Mouse (Mus musculus): Measurements from ENCODE around the gene E030025P04Rik. TPM values are rescaled to one million over a fixed set of nuclear protein-coding genes. Genes with fewer than 3 reads are reported as not detected.

The E030025P04Rik gene
- polyA plus RNA-seq, 1 experiment from 2014 or later = not detected

- Histone ChIP-seq H3K9me3 (replicated peaks; ENCODE audit: control insufficient read depth, low read length, poor library complexity, severe bottlenecking) (no peaks in the 10 kb centered on the region), H3K4me1 (ENCODE audit: control insufficient read depth, insufficient read depth, low read length) (peaks cover 21% of the 10 kb centered on the region), H3K36me3 (ENCODE audit: control insufficient read depth, insufficient read depth, low read length) (no peaks in the 10 kb centered on the region), H3K27ac (ENCODE audit: low read length) (peak overlapping the region; percentile 26), H3K4me3 (ENCODE audit: low read depth, low read length) (no peak overlapping the region), H3K27me3 (ENCODE audit: control insufficient read depth, insufficient read depth, low read depth, low read length) (no peaks in the 10 kb centered on the region), H3K4me2 (ENCODE audit: low read length) (no peak overlapping the region), H3K9ac (ENCODE audit: low read depth, low read length) (no peak overlapping the region)
- ATAC-seq = 0 out of 2 replicates have a peak, but pooled peaks have one; percentile 45
- WGBS = 26% methylated on average over 11 of the region's 11 CpGs
These were observed 36.5 kb downstream of the E030025P04Rik start for GRCm38 (mm10) chr11:109107518-109108205.

GRCm38 (mm10) chr11:109106751-109107150, 37.4 kb downstream of the E030025P04Rik start:
- Histone ChIP-seq H3K27ac (ENCODE audit: low read length) (no peak overlapping the region), H3K27me3 (ENCODE audit: control insufficient read depth, insufficient read depth, low read depth, low read length) (no peaks in the 10 kb centered on the region), H3K4me1 (ENCODE audit: control insufficient read depth, insufficient read depth, low read length) (peaks cover 21% of the 10 kb centered on the region), H3K9me3 (replicated peaks; ENCODE audit: control insufficient read depth, low read length, poor library complexity, severe bottlenecking) (no peaks in the 10 kb centered on the region), H3K4me3 (ENCODE audit: low read depth, low read length) (no peak overlapping the region), H3K36me3 (ENCODE audit: control insufficient read depth, insufficient read depth, low read length) (no peaks in the 10 kb centered on the region), H3K4me2 (ENCODE audit: low read length) (no peak overlapping the region), H3K9ac (ENCODE audit: low read depth, low read length) (no peak overlapping the region)
- peak; percentile 48; the same call in 1 of the 2 replicates for ATAC-seq
- 4% methylated on average over 8 of the region's 8 CpGs for WGBS

GRCm38 (mm10) chr11:109106181-109106580, 38.0 kb downstream of the E030025P04Rik start:
- ATAC-seq = no peak
- H3K4me1 ChIP-seq (ENCODE audit: control insufficient read depth, insufficient read depth, low read length) = peaks cover 21% of the 10 kb centered on the region
- H3K27ac ChIP-seq (ENCODE audit: low read length) = 0 out of 2 replicates have a peak overlapping the region, but pooled peaks have one; percentile 41
- H3K27me3 ChIP-seq (ENCODE audit: control insufficient read depth, insufficient read depth, low read depth, low read length) = no peaks in the 10 kb centered on the region
- H3K4me2 ChIP-seq (ENCODE audit: low read length) = no peak overlapping the region
- no peaks in the 10 kb centered on the region for H3K9me3 ChIP-seq (replicated peaks; ENCODE audit: control insufficient read depth, low read length, poor library complexity, severe bottlenecking)
- H3K9ac ChIP-seq (ENCODE audit: low read depth, low read length) = no peak overlapping the region
- WGBS = 35% methylated on average over 5 of the region's 5 CpGs
- no peak overlapping the region for H3K4me3 ChIP-seq (ENCODE audit: low read depth, low read length)
- H3K36me3 ChIP-seq (ENCODE audit: control insufficient read depth, insufficient read depth, low read length) = no peaks in the 10 kb centered on the region

DNA sequence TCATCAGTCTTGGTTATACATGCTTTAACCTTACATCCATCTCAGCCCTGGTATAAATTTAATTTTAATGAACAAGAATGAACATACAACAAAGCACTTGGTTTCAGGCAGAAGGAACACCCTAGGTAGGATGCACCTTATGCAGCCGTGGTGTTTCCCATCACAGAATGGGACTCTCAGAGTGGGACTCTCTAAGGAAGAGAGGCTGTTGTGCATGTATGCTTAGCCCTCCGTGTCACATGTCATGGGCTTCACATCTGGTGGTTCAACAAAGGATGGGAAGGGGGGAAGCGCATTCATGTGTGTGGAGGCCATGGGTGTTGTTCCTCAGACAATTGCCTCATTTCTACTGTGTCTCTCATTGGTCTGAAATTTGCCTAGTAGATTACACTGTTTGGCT, 40.8 kb downstream of the E030025P04Rik start:
- no peak overlapping the region for H3K9ac ChIP-seq (ENCODE audit: low read depth, low read length)
- no peak for ATAC-seq
- H3K4me2 ChIP-seq (ENCODE audit: low read length) = no peak overlapping the region
- no peak overlapping the region for H3K4me3 ChIP-seq (ENCODE audit: low read depth, low read length)
- WGBS = 93% methylated on average over 3 of the region's 3 CpGs
- H3K36me3 ChIP-seq (ENCODE audit: control insufficient read depth, insufficient read depth, low read length) = no peaks in the 10 kb centered on the region
- no peak overlapping the region for H3K27ac ChIP-seq (ENCODE audit: low read length)
- no peaks in the 10 kb centered on the region for H3K27me3 ChIP-seq (ENCODE audit: control insufficient read depth, insufficient read depth, low read depth, low read length)
- peaks cover 23% of the 10 kb centered on the region for H3K4me1 ChIP-seq (ENCODE audit: control insufficient read depth, insufficient read depth, low read length)
- no peaks in the 10 kb centered on the region for H3K9me3 ChIP-seq (replicated peaks; ENCODE audit: control insufficient read depth, low read length, poor library complexity, severe bottlenecking)

DNA sequence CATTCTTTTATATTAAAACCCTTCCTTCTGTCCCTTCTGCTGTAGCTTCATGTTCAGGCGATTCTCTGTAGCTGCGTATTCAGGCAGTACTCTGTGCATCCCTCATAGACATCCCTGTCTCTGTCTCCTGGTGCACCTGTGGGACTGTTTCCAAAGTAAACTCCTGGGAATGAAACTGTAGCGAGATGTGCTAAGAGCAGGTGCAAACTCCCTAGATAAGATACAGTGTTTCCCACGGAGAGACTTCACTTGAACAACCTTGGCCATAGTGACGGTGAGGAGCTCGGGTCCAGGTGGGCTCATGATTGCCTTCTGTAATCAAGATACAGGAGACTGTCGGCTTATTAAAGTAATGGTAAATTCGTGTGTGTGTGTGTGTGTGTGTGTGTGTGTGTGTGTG, 41.5 kb downstream of the E030025P04Rik start:
- no peak for ATAC-seq
- Histone ChIP-seq H3K4me2 (ENCODE audit: low read length) (no peak overlapping the region), H3K27me3 (ENCODE audit: control insufficient read depth, insufficient read depth, low read depth, low read length) (no peaks in the 10 kb centered on the region), H3K9me3 (replicated peaks; ENCODE audit: control insufficient read depth, low read length, poor library complexity, severe bottlenecking) (no peaks in the 10 kb centered on the region), H3K4me3 (ENCODE audit: low read depth, low read length) (no peak overlapping the region), H3K9ac (ENCODE audit: low read depth, low read length) (no peak overlapping the region), H3K4me1 (ENCODE audit: control insufficient read depth, insufficient read depth, low read length) (peaks cover 22% of the 10 kb centered on the region), H3K36me3 (ENCODE audit: control insufficient read depth, insufficient read depth, low read length) (no peaks in the 10 kb centered on the region), H3K27ac (ENCODE audit: low read length) (no peak overlapping the region)
- WGBS = 95% methylated on average over 8 of the region's 8 CpGs

DNA sequence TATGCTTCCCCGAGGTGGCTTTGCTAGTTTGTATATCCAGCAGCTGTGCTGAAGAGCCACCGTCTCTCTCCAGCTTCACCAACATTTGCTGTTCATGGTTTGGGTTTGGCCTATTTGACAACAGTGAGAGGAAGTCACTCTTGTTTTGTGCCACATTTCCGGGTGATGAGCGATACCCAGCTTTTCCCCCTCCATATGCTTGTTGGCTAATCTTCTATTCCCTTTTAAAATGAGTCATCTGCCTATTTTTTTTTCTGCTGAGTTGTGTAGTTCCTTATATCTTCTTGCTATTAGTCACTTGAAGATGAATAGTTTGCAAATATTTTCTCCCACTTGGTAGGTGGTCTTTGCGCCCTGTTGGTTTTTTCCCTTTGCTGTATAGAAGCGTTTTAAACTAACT, 43.9 kb downstream of the E030025P04Rik start:
- Histone ChIP-seq H3K4me2 (ENCODE audit: low read length) (no peak overlapping the region), H3K9ac (ENCODE audit: low read depth, low read length) (no peak overlapping the region), H3K4me1 (ENCODE audit: control insufficient read depth, insufficient read depth, low read length) (peaks cover 6% of the 10 kb centered on the region; the same call in 1 of the 2 replicates), H3K27me3 (ENCODE audit: control insufficient read depth, insufficient read depth, low read depth, low read length) (no peaks in the 10 kb centered on the region), H3K4me3 (ENCODE audit: low read depth, low read length) (no peak overlapping the region), H3K36me3 (ENCODE audit: control insufficient read depth, insufficient read depth, low read length) (no peaks in the 10 kb centered on the region), H3K9me3 (replicated peaks; ENCODE audit: control insufficient read depth, low read length, poor library complexity, severe bottlenecking) (no peaks in the 10 kb centered on the region), H3K27ac (ENCODE audit: low read length) (no peak overlapping the region)
- WGBS = 89% methylated on average over 6 of the region's 6 CpGs
- no peak for ATAC-seq

DNA sequence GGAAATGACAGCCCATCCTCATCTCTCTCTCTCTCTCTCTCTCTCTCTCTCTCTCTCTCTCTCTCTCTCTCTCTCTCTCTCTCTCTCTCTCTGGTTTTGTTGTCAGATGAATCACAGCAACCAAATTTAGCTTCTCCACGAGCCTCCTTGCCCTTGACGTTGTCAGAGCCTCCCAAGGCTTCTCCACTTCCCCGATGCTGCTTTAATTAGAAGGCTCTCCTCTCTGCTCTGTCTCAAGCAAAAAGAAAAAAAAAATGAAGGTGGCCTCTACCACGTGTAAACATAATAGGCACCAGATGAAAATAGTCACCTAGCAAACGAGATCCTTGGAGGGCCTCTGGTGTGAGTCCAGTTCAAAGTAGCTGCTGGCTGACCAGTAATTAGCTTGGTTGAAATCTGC, 52.3 kb downstream of the E030025P04Rik start:
- H3K9me3 ChIP-seq (replicated peaks; ENCODE audit: control insufficient read depth, low read length, poor library complexity, severe bottlenecking) = no peaks in the 10 kb centered on the region
- no peaks in the 10 kb centered on the region for H3K27me3 ChIP-seq (ENCODE audit: control insufficient read depth, insufficient read depth, low read depth, low read length)
- H3K4me3 ChIP-seq (ENCODE audit: low read depth, low read length) = no peak overlapping the region
- H3K36me3 ChIP-seq (ENCODE audit: control insufficient read depth, insufficient read depth, low read length) = no peaks in the 10 kb centered on the region
- H3K9ac ChIP-seq (ENCODE audit: low read depth, low read length) = no peak overlapping the region
- H3K4me1 ChIP-seq (ENCODE audit: control insufficient read depth, insufficient read depth, low read length) = no peaks in the 10 kb centered on the region
- 5% methylated on average over 5 of the region's 5 CpGs for WGBS
- no peak for ATAC-seq
- H3K27ac ChIP-seq (ENCODE audit: low read length) = no peak overlapping the region
- no peak overlapping the region for H3K4me2 ChIP-seq (ENCODE audit: low read length)

Other genes with a start within 250 kb of the E030025P04Rik start
- gene Axin2, start 224.0 kb downstream of the E030025P04Rik start, polyA plus RNA-seq (2015; fragmentation: Nextera tagmentation; extraction: Ambion mirVana) = 9.3 and 11.3 TPM in 2 replicates
- gene Rgs9, start 153.8 kb upstream of the E030025P04Rik start, polyA plus RNA-seq (2015; fragmentation: Nextera tagmentation; extraction: Ambion mirVana) = 17.5 and 18.8 TPM in 2 replicates
- gene Gna13, start 218.5 kb upstream of the E030025P04Rik start, polyA plus RNA-seq (2015; fragmentation: Nextera tagmentation; extraction: Ambion mirVana) = 17.6 and 20.5 TPM in 2 replicates